Mouse (Mus musculus): ENCODE results near the gene Zfp317. TPM values are rescaled to one million over a fixed set of nuclear protein-coding genes. Genes with fewer than 3 reads are reported as not detected.

Gene Zfp317
- polyA plus RNA-seq, 1 experiment from 2014 or later: 16.4 TPM

Other genes with a start within 250 kb of the Zfp317 start
- gene Olfr847, start 243.4 kb upstream of the Zfp317 start, polyA plus RNA-seq (2015; fragmentation: Nextera tagmentation; extraction: Ambion mirVana): not detected in 2 replicates
- not detected in 2 replicates for gene Olfr849, start 181.8 kb upstream of the Zfp317 start, polyA plus RNA-seq (2015; fragmentation: Nextera tagmentation; extraction: Ambion mirVana)
- gene Olfr850, start 143.9 kb upstream of the Zfp317 start, polyA plus RNA-seq (2015; fragmentation: Nextera tagmentation; extraction: Ambion mirVana): not detected in 2 replicates
- not detected in 2 replicates for gene Olfr851, start 128.8 kb upstream of the Zfp317 start, polyA plus RNA-seq (2015; fragmentation: Nextera tagmentation; extraction: Ambion mirVana)
- not detected in 2 replicates for gene Olfr853, start 81.0 kb upstream of the Zfp317 start, polyA plus RNA-seq (2015; fragmentation: Nextera tagmentation; extraction: Ambion mirVana)
- gene Olfr854, start 54.7 kb upstream of the Zfp317 start, polyA plus RNA-seq (2015; fragmentation: Nextera tagmentation; extraction: Ambion mirVana): not detected in 2 replicates
- gene Olfr855, start 39.5 kb upstream of the Zfp317 start, polyA plus RNA-seq (2015; fragmentation: Nextera tagmentation; extraction: Ambion mirVana): not detected in 2 replicates
- not detected in 2 replicates for gene Olfr857, start 87.3 kb downstream of the Zfp317 start, polyA plus RNA-seq (2015; fragmentation: Nextera tagmentation; extraction: Ambion mirVana)
- not detected in 2 replicates for gene Olfr58, start 158.2 kb downstream of the Zfp317 start, polyA plus RNA-seq (2015; fragmentation: Nextera tagmentation; extraction: Ambion mirVana)
- gene Olfr859, start 182.8 kb downstream of the Zfp317 start, polyA plus RNA-seq (2015; fragmentation: Nextera tagmentation; extraction: Ambion mirVana): not detected in 2 replicates
- not detected in 2 replicates for gene Olfr860, start 227.6 kb downstream of the Zfp317 start, polyA plus RNA-seq (2015; fragmentation: Nextera tagmentation; extraction: Ambion mirVana)

Measured in heart, embryonic 15.5 days (tissue).